Mouse (Mus musculus): ENCODE data around the gene Jade2.
"Not testable (repeated sequence)": the region's sequence is repeated elsewhere in the genome, so short reads cannot be mapped to it uniquely, and the experiment has no call there.

Gene Jade2

GRCm38 (mm10) chr11:51832992-51833391 is 24.5 kb downstream of the Jade2 start:
- peak in 1 of 2 experiments; percentile 57 for DNase-seq

GRCm38 (mm10) chr11:51831962-51832909 is 25.2 kb downstream of the Jade2 start:
- DNase-seq: peak; percentile 90 to 95

DNA sequence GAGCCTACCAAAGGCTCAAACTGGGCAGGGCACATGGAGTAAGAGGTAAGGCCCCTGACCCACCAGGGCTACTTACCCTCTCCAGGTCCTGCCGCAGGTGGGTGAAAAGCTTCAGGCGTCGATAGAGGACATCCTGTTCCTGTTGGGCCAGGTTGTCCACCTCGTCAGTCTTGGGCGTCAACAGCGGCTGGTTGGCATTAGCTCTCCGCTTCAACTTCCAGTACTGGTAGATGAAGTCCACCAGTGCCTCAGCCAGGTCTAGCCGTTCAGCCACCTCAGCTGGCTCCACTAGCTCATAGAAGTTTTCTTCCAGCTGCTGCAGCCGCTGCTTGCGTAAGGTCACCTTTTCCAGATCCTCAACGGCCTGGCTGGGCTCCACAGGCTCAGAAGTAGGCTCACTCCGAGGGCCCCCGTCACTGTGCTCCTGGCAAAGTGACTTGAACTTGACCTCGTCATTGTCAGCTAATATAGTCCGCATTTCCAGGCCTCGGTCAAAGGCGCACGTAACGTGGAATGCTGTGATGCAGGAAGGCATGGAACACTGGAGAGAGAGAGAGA is 32.5 kb downstream of the Jade2 start:
- DNase-seq: no peak

GRCm38 (mm10) chr11:51823963-51824753 is 33.3 kb downstream of the Jade2 start:
- DNase-seq: peak; percentile 74 to 89

DNA sequence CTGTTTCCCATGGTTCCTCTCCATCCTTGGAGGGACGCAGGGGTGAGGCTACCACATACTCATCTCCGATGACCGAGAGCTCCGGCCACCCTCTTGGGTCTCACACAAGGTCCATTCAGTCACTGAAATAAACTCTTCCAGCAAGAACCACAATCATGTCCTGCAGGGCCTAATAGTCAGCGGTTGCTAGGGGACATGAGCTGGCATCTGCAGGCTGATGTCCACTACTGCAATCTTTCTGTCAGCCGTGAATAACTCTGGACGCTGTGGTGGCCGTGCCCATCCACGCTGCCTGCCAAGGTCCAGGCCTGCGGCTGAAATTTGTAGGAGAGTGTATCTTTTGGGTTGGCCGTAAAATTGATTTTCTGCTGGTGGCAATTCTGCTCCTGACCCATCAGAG is 34.2 kb downstream of the Jade2 start:
- peak in 1 of 2 experiments; percentile 23 for DNase-seq

DNA sequence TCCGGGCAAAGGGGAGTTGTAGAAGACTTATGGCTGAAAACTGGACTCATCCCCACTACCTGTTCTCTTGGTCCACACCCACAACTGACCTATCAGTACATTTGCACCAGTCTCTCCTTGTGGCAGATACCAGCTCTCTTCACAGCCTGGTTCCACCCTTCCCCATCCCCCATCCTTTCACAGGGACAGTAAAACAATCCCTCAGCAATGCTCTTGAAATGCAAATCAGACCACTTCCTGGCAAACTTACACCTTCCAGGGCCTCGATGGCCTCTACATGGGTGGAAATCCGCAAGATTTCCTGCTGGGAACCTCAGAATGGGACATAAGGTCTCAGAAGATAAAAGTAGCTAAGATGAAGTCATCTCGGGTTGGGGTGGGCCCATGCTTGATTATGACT is 34.7 kb downstream of the Jade2 start:
- DNase-seq: peak in 1 of 2 experiments; percentile 30

GRCm38 (mm10) chr11:51820861-51821260 is 36.6 kb downstream of the Jade2 start:
- peak; percentile 82 to 92 for DNase-seq

- peak; percentile 43 to 72 for DNase-seq
Observed at GRCm38 (mm10) chr11:51819964-51820363, 37.5 kb downstream of the Jade2 start.

GRCm38 (mm10) chr11:51818837-51819236 is 38.6 kb downstream of the Jade2 start:
- no peak for DNase-seq

- peak; percentile 89 to 94 for DNase-seq
Observed at GRCm38 (mm10) chr11:51817756-51818155, 39.7 kb downstream of the Jade2 start.

GRCm38 (mm10) chr11:51812022-51812546 is 45.4 kb downstream of the Jade2 start:
- no peak for DNase-seq

DNA sequence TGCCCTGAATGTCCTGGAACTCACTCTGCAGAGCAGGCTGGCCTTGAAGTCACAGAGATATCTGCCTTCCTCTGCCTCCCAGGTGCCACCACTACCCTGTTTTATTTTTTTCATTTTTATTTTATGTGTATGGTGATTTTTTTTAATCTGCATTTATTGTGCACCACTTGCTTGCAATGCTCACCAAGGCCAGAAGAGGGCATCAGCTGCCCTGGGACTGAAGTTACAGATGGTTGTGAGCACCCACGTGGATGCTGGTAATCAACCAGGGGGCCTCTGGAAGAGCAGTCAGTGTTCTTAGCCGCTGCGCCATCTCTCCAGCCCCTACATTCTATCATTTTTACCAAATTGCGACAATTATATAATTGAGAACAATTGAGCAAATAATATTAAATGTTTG is 46.2 kb downstream of the Jade2 start:
- DNase-seq: no peak

GRCm38 (mm10) chr11:51809632-51810224 is 47.7 kb downstream of the Jade2 start:
- DNase-seq: no peak

DNA sequence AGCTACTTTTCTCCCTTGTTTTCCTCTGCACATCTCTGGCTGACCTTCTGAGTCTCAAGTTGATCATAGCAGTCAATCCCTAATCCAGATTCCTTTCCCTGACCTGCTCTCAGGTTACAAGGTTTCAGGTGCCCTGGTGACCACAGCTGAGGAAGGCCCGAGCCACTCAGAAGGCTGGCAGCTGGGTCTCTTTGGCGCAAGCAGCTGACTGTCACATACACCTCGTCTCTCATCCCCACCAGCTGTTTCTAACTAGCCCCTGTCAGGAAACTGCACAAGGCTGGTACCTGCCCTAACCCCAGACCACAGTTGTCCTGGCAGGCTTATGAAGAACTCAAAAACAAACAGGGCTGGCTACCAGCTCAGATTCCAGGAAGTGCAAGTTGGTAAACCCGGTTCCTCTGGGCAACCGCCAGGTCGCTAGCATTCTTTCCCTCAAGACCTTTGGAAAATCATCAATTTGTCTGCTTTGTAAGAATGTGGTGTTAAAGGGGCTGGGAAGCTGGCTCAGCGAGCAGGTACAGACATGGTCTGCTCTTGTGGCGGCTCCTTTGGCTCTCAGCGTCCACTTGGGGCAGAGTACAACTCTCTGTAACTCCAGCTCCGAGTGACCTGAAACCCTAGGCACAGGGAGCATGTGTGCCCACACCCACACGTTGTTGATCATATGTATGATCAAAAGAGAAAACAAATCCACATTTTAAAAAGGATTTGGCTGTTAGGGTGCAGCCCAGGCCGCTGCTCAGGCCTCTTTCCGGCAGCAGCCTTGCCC is 50.2 kb downstream of the Jade2 start:
- DNase-seq: no peak

GRCm38 (mm10) chr11:51805221-51805981 is 52.1 kb downstream of the Jade2 start:
- DNase-seq: peak; percentile 67 to 82

DNA sequence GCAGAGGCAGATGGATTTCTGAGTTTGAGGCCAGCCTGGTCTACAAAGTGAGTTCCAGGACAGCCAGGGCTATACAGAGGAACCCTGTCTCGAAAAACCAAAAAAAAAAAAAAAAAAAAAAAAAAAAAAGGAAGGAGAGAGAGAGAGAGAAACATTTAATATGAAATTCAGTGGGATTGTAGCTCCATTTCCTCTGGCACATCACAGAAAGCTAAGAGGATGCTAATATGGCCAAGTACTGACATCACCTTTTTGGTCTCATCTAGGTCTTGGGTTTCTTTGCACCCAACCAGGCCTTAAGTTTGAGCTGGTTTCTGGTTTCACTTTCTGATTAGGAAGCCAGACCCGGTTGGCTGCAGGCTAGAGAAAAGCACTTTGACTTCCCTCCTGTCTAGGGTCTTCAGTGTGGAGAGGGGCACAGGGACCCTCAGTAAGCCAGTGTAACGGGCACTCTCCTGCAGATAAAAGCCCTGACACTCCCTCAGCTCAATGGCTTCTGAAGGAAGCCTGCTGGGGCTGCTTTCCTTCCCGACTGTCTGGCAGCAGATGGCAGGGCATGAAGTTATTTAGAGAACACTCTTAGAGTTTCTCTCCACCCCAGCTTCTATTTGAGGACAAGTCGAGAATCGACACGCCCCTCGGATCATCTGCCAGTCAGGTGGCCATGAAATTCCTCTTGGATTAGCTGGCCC is 56.7 kb downstream of the Jade2 start:
- no peak for DNase-seq

GRCm38 (mm10) chr11:51796272-51796671 is 61.2 kb downstream of the Jade2 start:
- DNase-seq: peak; percentile 39 to 62

- DNase-seq: no peak
Observed at GRCm38 (mm10) chr11:51790662-51791061, 66.8 kb downstream of the Jade2 start.

DNA sequence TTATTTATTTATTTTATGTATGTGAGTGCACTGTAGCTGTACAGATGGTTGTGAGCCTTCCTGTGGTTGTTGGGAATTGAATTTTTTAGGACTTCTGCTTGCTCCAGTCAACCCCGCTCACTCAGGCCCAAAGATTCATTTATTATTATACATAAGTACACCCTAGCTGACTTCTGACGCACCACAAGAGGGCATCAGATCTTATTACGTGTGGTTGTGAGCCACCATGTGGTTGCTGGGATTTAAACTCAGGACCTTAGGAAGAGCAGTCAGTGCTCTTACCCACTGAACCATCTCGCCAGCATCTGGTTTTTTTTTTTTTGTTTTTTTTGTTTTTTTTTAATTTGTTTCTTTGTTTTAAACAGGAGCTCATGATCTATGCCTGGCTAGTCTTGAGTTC is 67.7 kb downstream of the Jade2 start:
- DNase-seq: not testable (repeated sequence)

DNA sequence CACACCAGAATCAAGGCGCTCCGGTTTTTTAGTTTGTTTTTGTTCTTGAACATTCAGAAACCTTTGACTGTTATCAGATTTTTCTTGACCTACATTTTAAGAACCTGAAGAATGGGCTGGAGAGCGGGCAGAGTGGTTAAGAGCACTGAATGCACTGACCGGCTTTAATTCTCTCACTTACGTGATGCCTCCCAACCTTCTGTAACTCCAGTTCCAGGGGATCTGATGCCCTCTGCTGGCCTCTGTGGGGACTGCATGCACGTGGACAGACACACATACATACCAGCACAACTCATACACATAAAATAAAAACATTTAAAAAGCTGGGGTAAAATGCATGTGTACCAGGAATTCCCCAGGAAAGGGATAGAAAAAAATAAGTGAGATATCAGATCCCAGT is 71.5 kb downstream of the Jade2 start:
- DNase-seq: peak in 1 of 2 experiments; percentile 56

Data from cerebellum, postnatal 25 days (tissue).